Mouse (Mus musculus) heart, postnatal 0 days (tissue): ENCODE data around the gene Zfp46. TPM values are rescaled to one million over a fixed set of nuclear protein-coding genes. Genes with fewer than 3 reads are reported as not detected.

Experiments used
- ATAC-seq: fragments of 200-750 bp; cut with Nextera tagmentation; 2 replicates; pipeline ENCODE4 v1.8.0; 2017; ENCODE audit warnings: low read depth, moderate number of reproducible peaks, moderate library complexity; ENCODE audit not compliant: insufficient read depth
- DNase-seq: peaks from one replicate; pipeline ENCODE4 v3.0.0-alpha.2; 2016; ENCODE audit warnings: low spot score
- H3K27ac ChIP-seq: fragments of 300-500 bp; sonication (generic); 2 replicates; pipeline ENCODE4 v1.5.1; 2014; ENCODE audit warnings: low read depth, mild to moderate bottlenecking
- H3K27me3 ChIP-seq: fragments of 300-500 bp; sonication (generic); 2 replicates; pipeline ENCODE4 v1.6.1; 2014; ENCODE audit warnings: low read length, mixed read lengths; ENCODE audit not compliant: control insufficient read depth, insufficient read depth
- H3K36me3 ChIP-seq: fragments of 300-500 bp; sonication (generic); replicated peaks from 2 replicates; pipeline ENCODE4 v1.6.1; 2014; ENCODE audit warnings: low read length, mixed read lengths; ENCODE audit not compliant: control insufficient read depth, insufficient read depth
- H3K4me1 ChIP-seq: fragments of 300-500 bp; sonication (generic); 2 replicates; pipeline ENCODE4 v1.6.1; 2014; ENCODE audit warnings: antibody characterized with exemption; ENCODE audit not compliant: control insufficient read depth, insufficient read depth
- H3K4me2 ChIP-seq: fragments of 300-500 bp; sonication (generic); 2 replicates; pipeline ENCODE4 v1.6.1; 2014; ENCODE audit warnings: low read depth, mild to moderate bottlenecking, low read length, moderate library complexity
- H3K4me3 ChIP-seq: fragments of 300-500 bp; sonication (generic); 2 replicates; pipeline ENCODE4 v1.5.1; 2014; ENCODE audit warnings: low read depth, low read length
- H3K9ac ChIP-seq: fragments of 300-500 bp; sonication (generic); replicated peaks from 2 replicates; pipeline ENCODE4 v1.6.1; 2014; ENCODE audit warnings: low read depth, low read length, mixed read lengths
- H3K9me3 ChIP-seq: fragments of 300-500 bp; sonication (generic); replicated peaks from 2 replicates; pipeline ENCODE4 v1.6.1; 2016; ENCODE audit warnings: low read length; ENCODE audit not compliant: control insufficient read depth
- CTCF ChIP-seq: IDR thresholded peaks from 2 replicates; pipeline ENCODE4 v1.5.1; 2016; ENCODE audit warnings: antibody characterized with exemption, control low read depth, low read depth
- EP300 ChIP-seq: IDR thresholded peaks from 2 replicates; pipeline ENCODE4 v1.6.1; 2016; ENCODE audit warnings: antibody characterized with exemption, low read depth
- WGBS: fragments of 180-500 bp; shearing (Covaris S2); extraction: QIAGEN DNeasy Blood & Tissue Kit; methylation state at CpG from one replicate; pipeline ENCODE4 v1.1.7; 2014; 5-methylcytosine and 5-hydroxymethylcytosine counted together
- polyA plus RNA-seq: library from polyadenylated mRNA; unstranded; fragments of >200 nt; fragmentation: Nextera tagmentation; extraction: Ambion mirVana; gene quantifications from 2 replicates; pipeline ENCODE4 v1.2.1, GENCODE M21; 2015
- total RNA-seq: library from RNA; depleted of rRNA; stranded (reverse); fragments of >200 nt; gene quantifications from 2 replicates; pipeline ENCODE4 v1.2.3, GENCODE M21; 2014; ENCODE audit warnings: low replicate concordance

The Zfp46 gene
- total and polyA plus RNA-seq, 2 experiments from 2014 or later, result 19.5 to 21.3 TPM

DNA sequence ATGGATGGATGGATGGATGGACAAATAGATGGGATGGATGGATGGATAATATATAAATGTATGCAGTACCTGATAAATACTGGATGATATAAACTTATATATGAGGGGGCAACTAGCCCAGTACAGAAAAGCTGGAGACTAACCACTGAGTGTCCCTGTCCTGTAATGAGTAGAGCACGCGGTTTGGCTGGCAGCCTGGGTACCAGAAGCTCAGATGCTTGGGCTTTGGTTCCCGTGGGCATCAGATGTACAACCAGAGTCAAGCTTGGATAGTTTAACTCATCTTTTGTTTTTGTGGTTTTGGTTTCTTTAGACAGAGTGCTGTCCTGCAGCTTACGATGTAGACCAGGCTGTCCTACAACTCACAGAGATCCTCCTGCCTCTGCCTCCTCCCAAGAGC lies 20.9 kb upstream of the Zfp46 start:
- H3K36me3 ChIP-seq, result no peaks in the 10 kb centered on the region
- no peaks in the 10 kb centered on the region for H3K9me3 ChIP-seq
- ATAC-seq (no peak), DNase-seq (no peak)
- H3K27ac ChIP-seq, result no peak overlapping the region
- WGBS, result 96% methylated on average over 4 of the region's 4 CpGs
- no peak overlapping the region for H3K9ac ChIP-seq
- peaks cover 11% of the 10 kb centered on the region for H3K4me1 ChIP-seq
- no peaks in the 10 kb centered on the region for H3K27me3 ChIP-seq
- H3K4me2 ChIP-seq, result no peak overlapping the region
- TF ChIP-seq EP300 (no peak), CTCF (no peak)
- no peak overlapping the region for H3K4me3 ChIP-seq

DNA sequence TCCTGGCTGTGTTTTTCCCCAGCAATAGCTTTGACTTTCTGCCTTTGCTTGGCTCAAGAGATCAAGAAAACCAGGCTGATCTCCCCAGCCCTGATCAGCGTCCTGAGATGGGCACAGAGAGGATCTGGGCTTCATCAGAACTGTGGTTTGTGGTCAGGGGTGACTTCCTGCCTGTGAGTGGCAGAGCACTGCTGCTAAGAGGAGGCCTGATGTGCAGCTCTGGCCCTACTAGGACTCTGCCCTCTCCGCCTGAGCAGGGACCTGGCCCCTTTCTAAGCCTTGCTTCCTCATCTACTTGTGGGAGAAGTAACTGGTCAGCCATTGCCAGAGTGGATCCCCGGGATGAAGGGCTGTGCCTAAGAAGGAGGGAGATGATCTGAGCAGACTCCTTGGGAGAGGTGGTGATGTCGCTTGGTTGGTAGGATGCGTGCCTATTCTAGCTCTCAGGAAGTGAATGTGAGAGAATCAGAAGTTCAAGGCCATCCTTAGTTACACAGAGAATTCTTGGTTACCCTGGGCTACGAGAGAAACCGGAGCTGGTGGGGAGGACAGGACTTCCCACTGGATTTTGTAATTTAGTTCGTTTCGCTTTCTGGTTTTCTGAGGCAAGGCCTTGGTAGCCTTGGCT lies 17.7 kb upstream of the Zfp46 start:
- no peak for TF ChIP-seq CTCF
- TF ChIP-seq EP300, result no peak
- H3K4me3 ChIP-seq, result no peak overlapping the region
- no peak for ATAC-seq
- no peaks in the 10 kb centered on the region for H3K27me3 ChIP-seq
- no peaks in the 10 kb centered on the region for H3K9me3 ChIP-seq
- H3K4me2 ChIP-seq, result no peak overlapping the region
- DNase-seq, result no peak
- H3K9ac ChIP-seq, result no peak overlapping the region
- H3K27ac ChIP-seq, result no peak overlapping the region
- H3K36me3 ChIP-seq, result no peaks in the 10 kb centered on the region
- no peaks in the 10 kb centered on the region for H3K4me1 ChIP-seq
- WGBS, result 75% methylated on average over 9 of the region's 9 CpGs

DNA sequence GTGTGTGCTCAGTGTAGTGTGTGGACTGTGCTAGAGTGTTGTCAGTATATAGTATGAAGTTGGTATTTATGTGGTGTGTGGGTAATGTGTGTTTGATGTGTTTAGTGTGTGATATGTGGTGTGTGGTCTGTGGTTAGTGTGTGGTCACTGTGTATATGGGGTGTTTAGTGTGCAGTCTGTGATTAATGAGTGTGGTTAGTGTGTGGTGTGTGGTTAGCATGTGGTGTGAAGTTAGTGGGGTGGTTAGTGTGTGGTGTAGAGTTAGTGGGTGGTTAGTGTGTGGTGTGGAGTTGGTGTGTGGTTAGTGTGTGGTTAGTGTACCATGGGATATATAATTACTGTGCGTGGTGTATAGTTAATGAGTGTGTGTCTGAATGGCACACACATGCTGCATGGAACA lies 15.6 kb upstream of the Zfp46 start:
- no peaks in the 10 kb centered on the region for H3K4me1 ChIP-seq
- H3K9ac ChIP-seq, result no peak overlapping the region
- H3K27ac ChIP-seq, result no peak overlapping the region
- DNase-seq (no peak), ATAC-seq (no peak)
- H3K9me3 ChIP-seq, result peaks cover 10% of the 10 kb centered on the region
- H3K4me3 ChIP-seq, result no peak overlapping the region
- H3K4me2 ChIP-seq, result no peak overlapping the region
- WGBS, result 95% methylated on average over 1 of the region's 1 CpGs
- peaks cover 11% of the 10 kb centered on the region; the same call in 1 of the 2 replicates for H3K36me3 ChIP-seq
- no peaks in the 10 kb centered on the region for H3K27me3 ChIP-seq
- TF ChIP-seq EP300 (no peak), CTCF (no peak)

DNA sequence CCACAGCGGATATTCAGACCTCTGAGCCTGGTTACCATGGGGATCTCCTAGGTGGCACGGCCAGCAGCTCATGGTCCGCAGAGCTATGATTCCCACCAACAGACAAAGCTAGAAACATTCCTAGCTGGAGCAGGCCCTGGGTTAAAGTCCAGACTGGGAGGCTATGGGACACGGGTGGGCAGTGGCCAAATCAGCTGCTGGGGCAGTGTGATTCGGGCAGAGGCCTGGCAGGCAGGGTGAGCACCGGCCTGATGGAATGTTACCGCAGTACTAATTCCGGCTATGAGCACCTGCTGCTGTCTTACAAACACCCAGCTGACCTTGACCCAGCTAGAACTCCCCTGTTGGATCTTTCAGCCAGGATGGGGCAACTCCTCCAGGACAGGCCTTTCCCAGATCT lies 13.8 kb upstream of the Zfp46 start:
- no peaks in the 10 kb centered on the region for H3K27me3 ChIP-seq
- H3K27ac ChIP-seq, result peak overlapping the region; percentile 66
- no peak overlapping the region for H3K4me3 ChIP-seq
- DNase-seq (no peak), ATAC-seq (peak; percentile 73)
- H3K4me2 ChIP-seq, result no peak overlapping the region
- H3K4me1 ChIP-seq, result no peaks in the 10 kb centered on the region
- H3K9me3 ChIP-seq, result peaks cover 10% of the 10 kb centered on the region
- TF ChIP-seq EP300, result 0 out of 2 replicates have a peak, but pooled peaks have one; percentile 21
- TF ChIP-seq CTCF, result no peak
- 58% methylated on average over 8 of the region's 8 CpGs for WGBS
- no peak overlapping the region for H3K9ac ChIP-seq
- peaks cover 17% of the 10 kb centered on the region; the same call in 1 of the 2 replicates for H3K36me3 ChIP-seq

DNA sequence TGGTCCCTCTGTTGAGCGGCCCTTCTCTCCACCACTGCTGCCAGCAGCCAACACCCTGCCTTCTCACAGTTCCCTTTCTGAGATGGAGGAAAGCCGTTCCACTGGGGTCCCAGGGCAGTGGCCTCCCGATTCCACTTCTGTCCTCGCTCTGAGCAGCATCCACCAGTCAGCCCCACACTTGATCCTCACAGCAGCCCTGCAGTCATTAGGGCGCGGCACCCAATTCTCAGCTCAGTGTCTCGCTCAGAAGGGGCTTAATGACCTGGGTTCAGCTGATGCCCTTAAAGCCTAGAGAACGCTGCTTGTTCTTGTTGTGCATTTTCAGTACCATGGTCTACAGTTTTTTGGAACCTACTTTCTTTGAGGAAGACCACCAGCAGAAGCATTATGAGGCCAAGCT lies 3.4 kb upstream of the Zfp46 start:
- TF ChIP-seq CTCF, result no peak
- TF ChIP-seq EP300, result no peak

DNA sequence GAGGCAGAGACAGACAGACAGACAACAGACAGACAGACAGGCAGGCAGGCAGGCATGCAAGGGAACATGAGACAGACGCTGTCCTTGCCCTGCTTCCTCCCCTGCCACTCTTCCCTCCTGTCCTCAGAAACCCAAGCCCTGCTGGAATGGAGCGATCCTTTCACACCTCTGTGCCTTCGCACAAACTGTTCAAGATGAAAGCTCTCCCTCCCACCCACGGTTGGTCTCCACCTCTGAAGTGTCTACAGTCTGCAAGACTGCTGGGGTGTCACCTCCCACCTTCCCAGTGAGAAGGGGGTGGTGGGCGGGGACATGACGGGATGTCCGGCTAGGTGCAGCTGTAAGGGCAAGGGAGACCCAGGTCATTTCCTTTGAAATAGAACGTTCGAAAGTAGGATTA lies 2.9 kb upstream of the Zfp46 start:
- H3K4me2 ChIP-seq, result no peak overlapping the region
- no peak for DNase-seq
- no peaks in the 10 kb centered on the region for H3K27me3 ChIP-seq
- peaks cover 20% of the 10 kb centered on the region for H3K4me1 ChIP-seq
- H3K36me3 ChIP-seq, result no peaks in the 10 kb centered on the region
- H3K9me3 ChIP-seq, result no peaks in the 10 kb centered on the region
- WGBS, result 41% methylated on average over 9 of the region's 9 CpGs
- TF ChIP-seq CTCF (no peak), EP300 (no peak)
- H3K27ac ChIP-seq, result 0 out of 2 replicates have a peak overlapping the region, but pooled peaks have one; percentile 98
- no peak overlapping the region for H3K4me3 ChIP-seq
- H3K9ac ChIP-seq, result no peak overlapping the region
- ATAC-seq, result no peak

More for the DNA sequence above, 3.4 kb upstream of the Zfp46 start:
- no peaks in the 10 kb centered on the region for H3K27me3 ChIP-seq
- H3K4me3 ChIP-seq, result no peak overlapping the region
- peaks cover 16% of the 10 kb centered on the region for H3K4me1 ChIP-seq
- DNase-seq (no peak), ATAC-seq (no peak)
- H3K9ac ChIP-seq, result no peak overlapping the region
- 0 out of 2 replicates have a peak overlapping the region, but pooled peaks have one; percentile 98 for H3K27ac ChIP-seq
- H3K36me3 ChIP-seq, result no peaks in the 10 kb centered on the region
- WGBS, result 87% methylated on average over 8 of the region's 8 CpGs
- no peaks in the 10 kb centered on the region for H3K9me3 ChIP-seq
- no peak overlapping the region for H3K4me2 ChIP-seq
